Comparison of ENCODE assay signal across 12 mouse cellular contexts in the genomic region with DNA sequence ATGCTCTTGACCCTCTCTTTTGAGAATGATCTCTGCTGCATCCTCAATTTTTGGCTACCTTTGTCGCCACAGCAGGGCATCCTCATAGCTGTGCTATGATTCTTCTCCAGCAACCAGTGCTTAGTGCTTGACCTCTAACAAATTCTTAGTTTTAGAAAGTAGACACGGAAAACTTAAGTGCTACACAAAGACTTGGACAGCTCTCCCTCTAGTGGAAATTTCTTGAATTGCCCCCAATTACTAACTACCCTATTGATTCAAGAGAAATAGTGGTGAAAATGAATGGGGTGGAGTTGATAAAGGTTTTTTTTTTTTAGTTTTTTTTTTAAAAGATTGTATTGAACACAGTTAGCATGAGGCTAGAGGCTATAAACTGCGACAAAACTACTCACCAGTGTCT. TPM values are rescaled to one million over a fixed set of nuclear protein-coding genes. Genes with fewer than 3 reads are reported as not detected.
DNase-seq lines count a peak whose midpoint lies in the region; TF ChIP-seq lines count a peak whose summit lies in the region.
"Had no signal": no experiment of that assay in that cellular context is flagged by ENCODE, and none has a peak within 500 bp of the region (broad histone marks: within the 10 kb centered on the region; RNA-seq: fewer than 3 reads in every experiment).

No protein-coding gene starts in this region.

- H3K27ac ChIP-seq in layer of hippocampus, adult 2 months, result no peak overlapping the region
- H3K27ac ChIP-seq in MEL (ENCODE audit: control insufficient read depth, low read depth, low read length), result no peak overlapping the region
- H3K27ac ChIP-seq: heart, embryonic 13.5 days; lung, embryonic 15.5 days had no signal

- no peaks in the 10 kb centered on the region for H3K4me1 ChIP-seq in MEL (ENCODE audit: control insufficient read depth in 1 of 2, insufficient read depth in 2 of 2, low read length in 2 of 2)
- H3K4me1 ChIP-seq: heart, embryonic 13.5 days; lung, embryonic 15.5 days had no signal

- no peak for TF ChIP-seq EP300 in MEL (IDR thresholded peaks at IDR 0.05; ENCODE audit: low read depth in 1 of 2, low read length in 2 of 2)

- H3K36me3 ChIP-seq in MEL (ENCODE audit: control insufficient read depth in 1 of 2, insufficient read depth in 2 of 2, low read length in 2 of 2), result no peaks in the 10 kb centered on the region
- H3K36me3 ChIP-seq: heart, embryonic 13.5 days; lung, embryonic 15.5 days had no signal

- no peak overlapping the region for H3K9ac ChIP-seq in MEL (ENCODE audit: control insufficient read depth, low read depth, low read length, poor library complexity, severe bottlenecking)
- H3K9ac ChIP-seq: heart, embryonic 13.5 days; lung, embryonic 15.5 days had no signal

- TF ChIP-seq POLR2A in MEL (IDR thresholded peaks at IDR 0.05; ENCODE audit: control insufficient read depth in 1 of 2, insufficient read depth in 1 of 2, low read depth in 1 of 2, low read length in 2 of 2, poor library complexity in 1 of 2), result no peak

- no peaks in the 10 kb centered on the region for H3K9me3 ChIP-seq in MEL (replicated peaks; ENCODE audit: insufficient read depth, low read length)
- H3K9me3 ChIP-seq: heart, embryonic 13.5 days; lung, embryonic 15.5 days had no signal

- H3K79me2 ChIP-seq in MEL (ENCODE audit: control insufficient read depth, insufficient read depth, low read length, poor library complexity), result no peaks in the 10 kb centered on the region

- H3K27me3 ChIP-seq in MEL (ENCODE audit: control insufficient read depth in 1 of 2, insufficient read depth in 2 of 2, low read length in 2 of 2), result no peaks in the 10 kb centered on the region
- H3K27me3 ChIP-seq: heart, embryonic 13.5 days; lung, embryonic 15.5 days had no signal

- DNase-seq in cerebellum, adult 9-10 months, result peak; percentile 6
- no peak for DNase-seq in cerebellum, adult 9-11 months
- peak; percentile 23 to 33 for DNase-seq in layer of hippocampus, adult 2 months (ENCODE audit: low spot score in 2 of 2)
- DNase-seq in layer of hippocampus, adult 8-10 months (ENCODE audit: low spot score in 2 of 2), result no peak
- peak; percentile 53 for DNase-seq in MEL (ENCODE audit: low read depth, low spot score)
- DNase-seq in kidney, postnatal 4 days, result peak; percentile 0 to 1
- no peak for DNase-seq in natural killer cell, adult 2 months (ENCODE audit: low spot score in 2 of 2)
- DNase-seq in thymus, postnatal 4 days, result no peak
- DNase-seq: cerebellum, adult 2 months had no signal

- H3K4me3 ChIP-seq in layer of hippocampus, adult 2 months, result no peak overlapping the region
- peak overlapping the region in 1 of 2 experiments; percentile 42; a peak in 1 of 4 replicates for H3K4me3 ChIP-seq in MEL (ENCODE audit: control insufficient read depth in 1 of 2, insufficient read depth in 1 of 2, low read depth in 2 of 2, low read length in 2 of 2)
- H3K4me3 ChIP-seq: heart, embryonic 13.5 days; lung, embryonic 15.5 days had no signal

- TF ChIP-seq RAD21 in MEL (IDR thresholded peaks at IDR 0.05; ENCODE audit: low read depth, low read length), result peak; percentile 79

- TF ChIP-seq CTCF in layer of hippocampus, adult 2 months (conservative IDR thresholded peaks at IDR 0.05), result peak; percentile 80
- peak in 2 of 3 experiments; percentile 46 to 74; a peak in 4 of 6 replicates for TF ChIP-seq CTCF in MEL (IDR thresholded peaks at IDR 0.05 in 2 of 3, conservative IDR thresholded peaks at IDR 0.05 in 1 of 3; ENCODE audit: control insufficient read depth in 1 of 3, insufficient read depth in 1 of 3, low read depth in 2 of 3, low read length in 3 of 3, poor library complexity in 1 of 3, severe bottlenecking in 1 of 3)

TF ChIP-seq in MEL, 35 proteins besides CTCF, POLR2A, EP300 and RAD21:
- peak; percentile 77 for TF ChIP-seq SMC3 (IDR thresholded peaks at IDR 0.05; ENCODE audit: low read depth, low read length)
- peak; percentile 69 for TF ChIP-seq ZC3H11A (IDR thresholded peaks at IDR 0.05; ENCODE audit: low read depth, low read length)
- TF ChIP-seq TCF12 (IDR thresholded peaks at IDR 0.05; ENCODE audit: low read depth, low read length), result no peak
- TF ChIP-seq MYC (IDR thresholded peaks at IDR 0.05; ENCODE audit: low read depth, low read length), result no peak
TF ChIP-seq in MEL: peak in this region for 2.

RNA-seq across cellular contexts. Expression of gene Tex13a, which starts 39.2 kb away (rescaled TPM):
- total RNA-seq in layer of hippocampus, adult 2 months (2021), result not detected
- not detected for total RNA-seq in layer of hippocampus, adult 8-10 months (2022)
- not detected in 2 replicates for total RNA-seq in MEL (2012; rRNA removed)
- not detected for polyA plus RNA-seq in MEL (2012; ENCODE audit: insufficient read depth in 1 of 2, insufficient read length in 2 of 2, low read depth in 1 of 2, low replicate concordance in 2 of 2, missing spikeins in 1 of 2)
- polyA plus RNA-seq: cerebellum, adult 2 months; heart, embryonic 13.5 days; lung, embryonic 15.5 days; spleen, adult 2 months had no signal

Comparison
In these comparisons a context has a peak if more than half of its experiments do, and no peak if none do; other contexts are left out.
1. DNase-seq: peak in cerebellum, adult 9-10 months (single experiment), layer of hippocampus, adult 2 months (2 of 2), MEL (single experiment) and kidney, postnatal 4 days (2 of 2); none in cerebellum, adult 9-11 months (single experiment), layer of hippocampus, adult 8-10 months (0 of 2), natural killer cell, adult 2 months (0 of 2) and thymus, postnatal 4 days (single experiment).